Mouse (Mus musculus) MEL (cell line): ENCODE results near the gene Gpatch2. TPM values are rescaled to one million over a fixed set of nuclear protein-coding genes. Genes with fewer than 3 reads are reported as not detected.
A peak's percentile ranks its signal among the peaks of the same experiment; 100 is the strongest.

Experiments
- DNase-seq: peaks from one replicate; pipeline ENCODE4 v3.0.0; 2011; ENCODE audit warnings: low read depth, low spot score
- H3K27ac ChIP-seq: 2 replicates; pipeline ENCODE4 v1.5.1; 2012; ENCODE audit warnings: low read depth, mild to moderate bottlenecking, control low read depth, low read length, moderate library complexity; ENCODE audit not compliant: control insufficient read depth
- H3K27me3 ChIP-seq, 2 experiments: fragments of 150-350 bp in 1 of 2; sonication (generic) in 1 of 2; 2 replicates each; pipeline ENCODE4 v1.6.1; 2012; ENCODE audit warnings: low read length in 2 of 2, mild to moderate bottlenecking in 2 of 2, improper control_type of control experiment in 1 of 2, moderate library complexity in 1 of 2; ENCODE audit not compliant: insufficient read depth in 2 of 2, control insufficient read depth in 1 of 2
- H3K36me3 ChIP-seq, 2 experiments: 2 replicates each; pipeline ENCODE4 v1.6.1; 2012 to 2014; ENCODE audit warnings: low read length in 2 of 2, improper control_type of control experiment in 1 of 2, inconsistent platforms in 1 of 2, mild to moderate bottlenecking in 1 of 2; ENCODE audit not compliant: insufficient read depth in 2 of 2, control insufficient read depth in 1 of 2
- H3K4me1 ChIP-seq, 2 experiments: fragments of 150-350 bp in 1 of 2; sonication (generic) in 1 of 2; 2 replicates each; pipeline ENCODE4 v1.6.1; 2012; ENCODE audit warnings: low read length in 2 of 2, improper control_type of control experiment in 1 of 2, mild to moderate bottlenecking in 1 of 2; ENCODE audit not compliant: insufficient read depth in 2 of 2, control insufficient read depth in 1 of 2
- H3K4me3 ChIP-seq, 2 experiments: fragments of 150-350 bp in 1 of 2; sonication (generic) in 1 of 2; 2 replicates each; pipeline ENCODE4 v1.5.1; 2012; ENCODE audit warnings: low read depth in 2 of 2, low read length in 2 of 2, mild to moderate bottlenecking in 2 of 2, moderate library complexity in 2 of 2, control low read depth in 1 of 2, improper control_type of control experiment in 1 of 2; ENCODE audit not compliant: control insufficient read depth in 1 of 2, insufficient read depth in 1 of 2
- H3K79me2 ChIP-seq: 2 replicates; pipeline ENCODE4 v1.6.1; 2012; ENCODE audit warnings: mild to moderate bottlenecking, low read length, moderate library complexity; ENCODE audit not compliant: control insufficient read depth, poor library complexity, insufficient read depth
- H3K9ac ChIP-seq: 2 replicates; pipeline ENCODE4 v1.6.1; 2012; ENCODE audit warnings: low read depth, mild to moderate bottlenecking, control low read depth, low read length, moderate library complexity; ENCODE audit not compliant: control insufficient read depth, poor library complexity, severe bottlenecking
- H3K9me3 ChIP-seq: fragments of 150-350 bp; sonication (generic); replicated peaks from 2 replicates; pipeline ENCODE4 v1.6.1; 2012; ENCODE audit warnings: mild to moderate bottlenecking, low read length, improper control_type of control experiment, moderate library complexity; ENCODE audit not compliant: insufficient read depth
- CHD2 ChIP-seq: IDR thresholded peaks from 2 replicates; pipeline ENCODE4 v1.6.1; 2011; ENCODE audit warnings: low read length, improper control_type of control experiment
- ELF1 ChIP-seq: IDR thresholded peaks from 2 replicates; pipeline ENCODE4 v1.6.1; 2014; ENCODE audit warnings: low read depth, mild to moderate bottlenecking, inconsistent platforms, low read length, improper control_type of control experiment, moderate library complexity
- EP300 ChIP-seq, 2 experiments: IDR thresholded peaks; 2 replicates each; pipeline ENCODE4 v1.6.1; 2011; ENCODE audit warnings: improper control_type of control experiment in 2 of 2, low read length in 2 of 2, low read depth in 1 of 2, mild to moderate bottlenecking in 1 of 2
- GABPA ChIP-seq: IDR thresholded peaks from 2 replicates; pipeline ENCODE4 v1.6.1; 2012; ENCODE audit warnings: low read depth, mild to moderate bottlenecking, inconsistent platforms, low read length, improper control_type of control experiment, moderate library complexity
- GATA1 ChIP-seq: IDR thresholded peaks from 2 replicates; pipeline ENCODE4 v1.6.1; 2011; ENCODE audit warnings: low read depth, low read length, improper control_type of control experiment
- MAFK ChIP-seq: IDR thresholded peaks from 2 replicates; pipeline ENCODE4 v1.6.1; 2011; ENCODE audit warnings: low read depth, mild to moderate bottlenecking, low read length, improper control_type of control experiment, borderline replicate concordance
- MAZ ChIP-seq: IDR thresholded peaks from 2 replicates; pipeline ENCODE4 v1.6.1; 2012; ENCODE audit warnings: low read depth, mild to moderate bottlenecking, inconsistent platforms, low read length, improper control_type of control experiment
- MEF2A ChIP-seq: IDR thresholded peaks from 2 replicates; pipeline ENCODE4 v1.6.1; 2014; ENCODE audit warnings: low read depth, mild to moderate bottlenecking, inconsistent platforms, low read length, improper control_type of control experiment; ENCODE audit not compliant: poor library complexity, insufficient replicate concordance, severe bottlenecking; ENCODE audit errors: extremely low read depth
- MYB ChIP-seq: IDR thresholded peaks from 2 replicates; pipeline ENCODE4 v1.6.1; 2011; ENCODE audit warnings: mild to moderate bottlenecking, low read depth, low read length, improper control_type of control experiment
- POLR2A ChIP-seq, 2 experiments: IDR thresholded peaks; 2 replicates each; pipeline ENCODE4 v1.6.1; 2011 to 2012; ENCODE audit warnings: low read length in 2 of 2, mild to moderate bottlenecking in 2 of 2, control low read depth in 1 of 2, improper control_type of control experiment in 1 of 2, low read depth in 1 of 2, moderate library complexity in 1 of 2; ENCODE audit not compliant: control insufficient read depth in 1 of 2, insufficient read depth in 1 of 2, poor library complexity in 1 of 2
- RAD21 ChIP-seq: IDR thresholded peaks from 2 replicates; pipeline ENCODE4 v1.6.1; 2011; ENCODE audit warnings: mild to moderate bottlenecking, low read depth, low read length, improper control_type of control experiment
- RCOR1 ChIP-seq: IDR thresholded peaks from 2 replicates; pipeline ENCODE4 v1.6.1; 2012; ENCODE audit warnings: low read depth, mild to moderate bottlenecking, inconsistent platforms, low read length, improper control_type of control experiment
- SIN3A ChIP-seq: IDR thresholded peaks from 2 replicates; pipeline ENCODE4 v1.6.1; 2012; ENCODE audit warnings: low read length, improper control_type of control experiment, inconsistent platforms
- SMC3 ChIP-seq: IDR thresholded peaks from 2 replicates; pipeline ENCODE4 v1.6.1; 2011; ENCODE audit warnings: low read depth, low read length, improper control_type of control experiment
- USF1 ChIP-seq: IDR thresholded peaks from 2 replicates; pipeline ENCODE4 v1.6.1; 2014; ENCODE audit warnings: low read depth, mild to moderate bottlenecking, inconsistent platforms, low read length, improper control_type of control experiment, moderate library complexity
- ZC3H11A ChIP-seq: IDR thresholded peaks from 2 replicates; pipeline ENCODE4 v1.6.1; 2012; ENCODE audit warnings: low read depth, mild to moderate bottlenecking, inconsistent platforms, low read length, improper control_type of control experiment
- ZKSCAN1 ChIP-seq: IDR thresholded peaks from 2 replicates; pipeline ENCODE4 v1.6.1; 2012; ENCODE audit warnings: low read depth, mild to moderate bottlenecking, inconsistent platforms, low read length, improper control_type of control experiment, moderate library complexity
- polyA plus RNA-seq, 2 experiments: library from polyadenylated mRNA; stranded (reverse) in 1 of 2; unstranded in 1 of 2; fragments of >175 nt in 1 of 2; fragments of >200 nt in 1 of 2; gene quantifications; 2 replicates each; pipeline versions ENCODE4 v1.2.1 to v1.2.4; 2012; ENCODE audit warnings: low replicate concordance in 2 of 2, low read depth in 1 of 2; ENCODE audit not compliant: insufficient read length in 2 of 2, insufficient read depth in 1 of 2, missing spikeins in 1 of 2
- total RNA-seq: library from RNA; depleted of rRNA; stranded (reverse); fragments of 300-350 nt; gene quantifications from 2 replicates; pipeline ENCODE4 v1.2.3, GENCODE M21; 2012

Gene Gpatch2
- total and polyA plus RNA-seq, 3 experiments: 14.5 to 15.3 TPM; not detected in 1

DNA sequence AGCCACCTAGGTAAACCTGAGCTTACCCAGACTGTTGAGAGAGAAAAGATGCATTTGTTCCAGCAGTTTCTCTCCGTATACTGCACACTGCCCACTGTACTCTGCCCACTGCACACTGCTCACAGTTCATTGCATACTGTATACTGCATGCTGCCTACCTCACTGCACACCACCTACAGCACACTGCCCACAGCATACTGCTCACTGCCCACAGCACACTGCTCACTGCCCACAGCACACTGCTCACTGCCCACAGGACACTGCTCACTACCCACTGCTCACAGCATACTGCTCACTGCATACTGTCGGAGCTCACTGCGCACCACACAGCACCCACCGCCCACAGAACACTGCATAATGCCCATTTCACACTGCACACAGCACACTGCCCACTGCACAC lies 159.1 kb downstream of the Gpatch2 start:
- Histone ChIP-seq H3K27me3 (no peaks in the 10 kb centered on the region), H3K4me3 (no peak overlapping the region)
- TF ChIP-seq GATA1: no peak
- no peak for TF ChIP-seq POLR2A (IDR thresholded peaks at IDR 0.05; ENCODE audit: control insufficient read depth in 1 of 2, insufficient read depth in 1 of 2, low read depth in 1 of 2, low read length in 2 of 2, poor library complexity in 1 of 2)
- no peak for TF ChIP-seq SIN3A
- no peak for TF ChIP-seq EP300 (IDR thresholded peaks at IDR 0.05; ENCODE audit: low read depth in 1 of 2, low read length in 2 of 2)
- no peak for TF ChIP-seq GABPA
- TF ChIP-seq CHD2: no peak
- TF ChIP-seq RAD21: no peak
- no peak for TF ChIP-seq RCOR1
- no peak for TF ChIP-seq ELF1
- TF ChIP-seq ZC3H11A: no peak
- TF ChIP-seq MYB: no peak
- no peak for TF ChIP-seq SMC3
- no peak for TF ChIP-seq MAZ
- no peak for TF ChIP-seq MEF2A
- TF ChIP-seq ZKSCAN1: no peak
- TF ChIP-seq MAFK: no peak

DNA sequence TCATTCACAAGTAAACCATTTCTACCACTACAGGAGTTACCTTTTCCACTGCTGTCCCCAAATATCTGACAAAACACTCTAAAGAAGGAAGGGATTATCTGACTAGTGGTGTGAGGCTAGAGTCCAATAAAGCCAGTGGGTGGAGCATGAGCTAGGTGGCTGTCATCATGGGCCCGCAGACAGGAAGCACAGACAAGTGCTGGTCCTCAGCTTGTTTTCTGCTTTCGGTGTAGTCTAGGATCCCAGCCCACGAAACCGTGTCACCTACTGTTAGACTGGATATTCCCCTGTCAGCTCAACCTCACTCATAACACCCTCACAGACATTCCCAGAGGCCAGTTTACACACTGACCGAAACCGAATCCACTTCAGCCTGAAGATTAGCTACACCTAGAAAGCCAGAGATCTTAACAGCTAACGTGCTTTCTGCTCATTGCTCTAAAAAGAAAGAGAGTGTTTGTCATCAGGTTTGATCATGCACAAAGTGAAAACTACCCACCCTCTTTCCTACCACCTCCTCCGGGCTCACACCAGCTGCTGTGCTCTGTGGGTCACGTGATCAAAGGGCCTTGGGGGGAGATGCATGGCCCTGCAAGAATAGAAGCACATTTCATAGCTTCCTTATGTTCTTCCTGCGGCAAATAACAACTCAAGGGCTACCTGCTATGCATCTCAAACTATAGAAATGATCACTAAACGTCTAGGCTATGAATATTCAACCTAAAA lies 161.8 kb downstream of the Gpatch2 start:
- H3K4me3 ChIP-seq: no peak overlapping the region
- no peaks in the 10 kb centered on the region for H3K4me1 ChIP-seq
- no peaks in the 10 kb centered on the region for H3K36me3 ChIP-seq
- DNase-seq: no peak
- H3K79me2 ChIP-seq: no peaks in the 10 kb centered on the region
- TF ChIP-seq POLR2A (IDR thresholded peaks at IDR 0.05; ENCODE audit: control insufficient read depth in 1 of 2, insufficient read depth in 1 of 2, low read depth in 1 of 2, low read length in 2 of 2, poor library complexity in 1 of 2): no peak
- peak; percentile 76 for TF ChIP-seq USF1
- H3K27ac ChIP-seq: no peak overlapping the region
- no peak overlapping the region for H3K9ac ChIP-seq
- no peaks in the 10 kb centered on the region for H3K9me3 ChIP-seq
- no peaks in the 10 kb centered on the region for H3K27me3 ChIP-seq

More for the DNA sequence above, 159.1 kb downstream of the Gpatch2 start:
- H3K4me1 ChIP-seq: no peaks in the 10 kb centered on the region
- DNase-seq: no peak
- no peaks in the 10 kb centered on the region for H3K79me2 ChIP-seq
- H3K27ac ChIP-seq: no peak overlapping the region
- no peak overlapping the region for H3K9ac ChIP-seq
- H3K9me3 ChIP-seq: no peaks in the 10 kb centered on the region
- H3K36me3 ChIP-seq: no peaks in the 10 kb centered on the region
